Comparison of ENCODE assay signal across 17 mouse cellular contexts in genomic region chr3:103796389-103796788, GRCm38 (mm10). TPM values are rescaled to one million over a fixed set of nuclear protein-coding genes. Genes with fewer than 3 reads are reported as not detected.
"Had no signal": no experiment of that assay in that cellular context is flagged by ENCODE, and none has a peak within 500 bp of the region (broad histone marks: within the 10 kb centered on the region; RNA-seq: fewer than 3 reads in every experiment).

No protein-coding gene starts in this region.

- H3K36me3 ChIP-seq: limb, embryonic 15.5 days had no signal

- ATAC-seq: intestine, postnatal 0 days; midbrain, embryonic 15.5 days had no signal

- H3K4me1 ChIP-seq: limb, embryonic 15.5 days had no signal

- H3K27me3 ChIP-seq: limb, embryonic 15.5 days; megakaryocyte, embryonic 14.5 days; midbrain, embryonic 15.5 days had no signal

- H3K4me2 ChIP-seq: limb, embryonic 15.5 days; lung, embryonic 14.5 days; midbrain, embryonic 11.5 days; midbrain, embryonic 15.5 days had no signal

- H3K9me3 ChIP-seq: limb, embryonic 15.5 days; megakaryocyte, embryonic 14.5 days; midbrain, embryonic 15.5 days had no signal

- H3K9ac ChIP-seq: limb, embryonic 15.5 days; lung, embryonic 14.5 days; midbrain, embryonic 15.5 days had no signal

- H3K27ac ChIP-seq: limb, embryonic 15.5 days; midbrain, embryonic 15.5 days; stomach, postnatal 0 days had no signal

- DNase-seq: kidney, adult 8-10 months; kidney, postnatal 25 days; layer of hippocampus, postnatal 36 days; lung, embryonic 14.5 days; lung, postnatal 10 days; lung, postnatal 4 days; right cerebral cortex, postnatal 25 days had no signal

- H3K4me3 ChIP-seq: limb, embryonic 15.5 days; megakaryocyte, embryonic 14.5 days; midbrain, embryonic 15.5 days had no signal

RNA-seq across cellular contexts. Expression of gene Gm43064, which starts 13.0 kb away (rescaled TPM):
- total RNA-seq: monocyte, adult 5-6 weeks had no signal
- polyA plus RNA-seq: small intestine, adult 2 months had no signal

RNA-seq across cellular contexts. Expression of gene Bcl2l15, which starts 36.0 kb away (rescaled TPM):
- polyA plus RNA-seq: kidney, embryonic 16.5 days; limb, embryonic 11.5 days; lung, embryonic 14.5 days had no signal
